Mouse (Mus musculus): Measurements from ENCODE around the gene Otos.

- TF ChIP-seq CTCF (IDR thresholded peaks at IDR 0.05; ENCODE audit: borderline replicate concordance, insufficient read depth, low read depth, low read length) (no peak), POLR2A (IDR thresholded peaks at IDR 0.05; ENCODE audit: borderline replicate concordance, insufficient read depth, low read length) (no peak)
These were observed 30.1 kb upstream of the Otos start for GRCm38 (mm10) chr1:92678757-92679156.
